Mouse (Mus musculus) small intestine, adult 2 months (tissue): Measurements from ENCODE around the gene Tmem39b.

ENCODE experiments used
- CTCF ChIP-seq: fragments of 200-500 bp; IDR thresholded peaks from 2 replicates; pipeline ENCODE4 v1.5.1; 2012; ENCODE audit warnings: low read depth, mild to moderate bottlenecking, control low read depth, inconsistent platforms, low read length, moderate library complexity, mixed read lengths; ENCODE audit not compliant: insufficient replicate concordance, insufficient read length; ENCODE audit errors: extremely low read depth
- POLR2A ChIP-seq: fragments of 200-500 bp; IDR thresholded peaks from 2 replicates; pipeline ENCODE4 v1.6.1; 2012; ENCODE audit warnings: low read depth, mild to moderate bottlenecking, control low read depth, inconsistent platforms, low read length, moderate library complexity

DNA sequence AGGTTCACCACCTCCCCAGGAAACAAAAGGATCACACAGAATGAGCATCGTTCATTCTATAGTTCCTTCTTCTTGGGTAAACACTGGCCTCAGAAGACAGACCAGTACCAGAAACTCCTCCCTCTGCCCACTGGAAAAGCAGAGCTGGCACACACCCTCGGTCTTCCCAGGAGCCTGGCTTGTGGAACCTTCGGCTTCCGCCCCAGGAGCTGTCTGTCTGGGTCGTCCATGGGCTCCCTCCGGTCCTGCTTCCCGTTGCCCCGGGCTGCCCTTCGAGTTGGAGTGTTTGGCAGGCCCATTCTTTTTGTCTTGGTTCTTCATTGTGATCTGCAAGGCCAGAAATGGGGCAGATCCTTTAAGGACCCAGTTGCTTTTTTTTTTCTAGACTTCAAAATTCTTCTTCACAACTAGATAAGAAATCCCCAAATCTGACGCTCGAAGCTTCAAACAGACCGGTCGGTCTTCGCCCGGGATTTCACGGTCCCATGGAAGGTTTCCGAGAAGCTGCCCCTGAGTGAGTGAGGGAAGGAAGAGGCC is 56.5 kb downstream of the Tmem39b start:
- TF ChIP-seq POLR2A (no peak; the same call in 1 of the 2 replicates), CTCF (no peak)
